Mouse (Mus musculus): ENCODE measurements around the gene Osbpl3.

DNA sequence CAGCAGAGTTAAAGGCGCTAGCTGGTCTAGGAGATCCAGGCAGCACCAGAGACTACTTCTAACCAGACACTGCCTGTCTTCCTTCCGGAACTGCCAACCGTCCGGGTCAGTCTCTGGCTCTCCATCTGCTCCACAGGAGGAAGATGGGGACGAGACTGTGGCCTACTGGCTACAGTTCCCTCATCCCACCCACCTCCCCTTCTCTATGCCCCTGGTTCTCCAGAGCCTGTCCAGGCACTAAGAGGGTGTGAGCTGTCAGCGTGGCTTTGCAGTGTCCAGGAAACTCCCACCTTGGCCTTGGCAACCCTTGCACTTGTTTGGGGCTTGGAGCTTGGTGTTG lies 194.1 kb downstream of the Osbpl3 start:
- no peak for TF ChIP-seq CTCF (IDR thresholded peaks at IDR 0.05; ENCODE audit: low read depth, low read length)
- TF ChIP-seq GATA1 (IDR thresholded peaks at IDR 0.05; ENCODE audit: borderline replicate concordance, low read length), result no peak
- no peak for TF ChIP-seq POLR2AphosphoS5 (IDR thresholded peaks at IDR 0.05; ENCODE audit: insufficient replicate concordance, low read depth, low read length)
- no peak for TF ChIP-seq TAL1 (conservative IDR thresholded peaks at IDR 0.05; ENCODE audit: low read depth, low read length)
